Mouse (Mus musculus) midbrain, postnatal 0 days (tissue): ENCODE data around the gene Stradb. TPM values are rescaled to one million over a fixed set of nuclear protein-coding genes. Genes with fewer than 3 reads are reported as not detected.

ENCODE experiments used
- ATAC-seq: fragments of 200-750 bp; cut with Nextera tagmentation; 2 replicates; pipeline ENCODE4 v1.8.0; 2017; ENCODE audit warnings: moderate number of reproducible peaks, mild to moderate bottlenecking, moderate TSS enrichment, moderate library complexity; ENCODE audit not compliant: low FRiP score
- DNase-seq: peaks from one replicate; pipeline ENCODE4 v3.0.0-alpha.2; 2015; ENCODE audit warnings: low spot score
- H3K27ac ChIP-seq: fragments of 300-500 bp; sonication (generic); 2 replicates; pipeline ENCODE4 v1.5.1; 2014; ENCODE audit warnings: low read depth, mild to moderate bottlenecking, low read length, mixed read lengths
- H3K27me3 ChIP-seq: fragments of 300-500 bp; sonication (generic); 2 replicates; pipeline ENCODE4 v1.6.1; 2014; ENCODE audit warnings: low read length, control low read depth, mixed read lengths; ENCODE audit not compliant: insufficient read depth
- H3K36me3 ChIP-seq: fragments of 300-500 bp; sonication (generic); 2 replicates; pipeline ENCODE4 v1.6.1; 2014; ENCODE audit warnings: low read length, control low read depth, mixed read lengths; ENCODE audit not compliant: insufficient read depth
- H3K4me1 ChIP-seq: fragments of 300-500 bp; sonication (generic); 2 replicates; pipeline ENCODE4 v1.6.1; 2014; ENCODE audit warnings: mild to moderate bottlenecking, control low read depth, antibody characterized with exemption, low read length, mixed read lengths; ENCODE audit not compliant: insufficient read depth
- H3K4me2 ChIP-seq: fragments of 300-500 bp; sonication (generic); 2 replicates; pipeline ENCODE4 v1.6.1; 2014; ENCODE audit warnings: low read depth, mild to moderate bottlenecking, low read length, mixed read lengths; ENCODE audit not compliant: poor library complexity, severe bottlenecking
- H3K4me3 ChIP-seq: fragments of 300-500 bp; sonication (generic); 2 replicates; pipeline ENCODE4 v1.5.1; 2014; ENCODE audit warnings: low read depth, mild to moderate bottlenecking, low read length, moderate library complexity
- H3K9ac ChIP-seq: fragments of 300-500 bp; sonication (generic); replicated peaks from 2 replicates; pipeline ENCODE4 v1.6.1; 2014; ENCODE audit warnings: mild to moderate bottlenecking, low read length, moderate library complexity, mixed read lengths; ENCODE audit not compliant: poor library complexity, severe bottlenecking
- H3K9me3 ChIP-seq: fragments of 300-500 bp; sonication (generic); 2 replicates; pipeline ENCODE4 v1.6.1; 2016; ENCODE audit warnings: low read length, control low read depth
- CTCF ChIP-seq: IDR thresholded peaks from 2 replicates; pipeline ENCODE4 v1.5.1; 2016; ENCODE audit warnings: antibody characterized with exemption, mild to moderate bottlenecking
- WGBS: fragments of 180-500 bp; shearing (Covaris S2); extraction: QIAGEN DNeasy Blood & Tissue Kit; methylation state at CpG from one replicate; pipeline ENCODE4 v1.1.7; 2014; 5-methylcytosine and 5-hydroxymethylcytosine counted together
- polyA plus RNA-seq: library from polyadenylated mRNA; unstranded; fragments of >200 nt; fragmentation: Nextera tagmentation; extraction: Ambion mirVana; gene quantifications from 2 replicates; pipeline ENCODE4 v1.2.1, GENCODE M21; 2015
- total RNA-seq: library from RNA; depleted of rRNA; stranded (reverse); fragments of >200 nt; gene quantifications from 2 replicates; pipeline ENCODE4 v1.2.3, GENCODE M21; 2014

The Stradb gene
- total and polyA plus RNA-seq, 2 experiments from 2014 or later, result 53.3 to 108 TPM

- H3K4me2 ChIP-seq, result no peak overlapping the region
- ATAC-seq (no peak), DNase-seq (no peak)
- 94% methylated on average over 7 of the region's 7 CpGs for WGBS
- no peak overlapping the region for H3K9ac ChIP-seq
- no peak overlapping the region for H3K4me3 ChIP-seq
- no peaks in the 10 kb centered on the region for H3K4me1 ChIP-seq
- H3K27ac ChIP-seq, result no peak overlapping the region
- no peaks in the 10 kb centered on the region for H3K9me3 ChIP-seq
- no peaks in the 10 kb centered on the region for H3K27me3 ChIP-seq
- TF ChIP-seq CTCF, result no peak
- peaks cover 8% of the 10 kb centered on the region for H3K36me3 ChIP-seq
Measured at GRCm38 (mm10) chr1:58945960-58946670, 27.2 kb upstream of the Stradb start.

GRCm38 (mm10) chr1:58946718-58947117 is 26.6 kb upstream of the Stradb start:
- WGBS, result 93% methylated on average over 9 of the region's 9 CpGs
- no peaks in the 10 kb centered on the region for H3K9me3 ChIP-seq
- DNase-seq (no peak), ATAC-seq (no peak)
- no peak overlapping the region for H3K4me2 ChIP-seq
- no peaks in the 10 kb centered on the region for H3K4me1 ChIP-seq
- H3K27ac ChIP-seq, result no peak overlapping the region
- TF ChIP-seq CTCF, result no peak
- H3K36me3 ChIP-seq, result peaks cover 8% of the 10 kb centered on the region
- no peak overlapping the region for H3K9ac ChIP-seq
- H3K4me3 ChIP-seq, result no peak overlapping the region
- H3K27me3 ChIP-seq, result no peaks in the 10 kb centered on the region

DNA sequence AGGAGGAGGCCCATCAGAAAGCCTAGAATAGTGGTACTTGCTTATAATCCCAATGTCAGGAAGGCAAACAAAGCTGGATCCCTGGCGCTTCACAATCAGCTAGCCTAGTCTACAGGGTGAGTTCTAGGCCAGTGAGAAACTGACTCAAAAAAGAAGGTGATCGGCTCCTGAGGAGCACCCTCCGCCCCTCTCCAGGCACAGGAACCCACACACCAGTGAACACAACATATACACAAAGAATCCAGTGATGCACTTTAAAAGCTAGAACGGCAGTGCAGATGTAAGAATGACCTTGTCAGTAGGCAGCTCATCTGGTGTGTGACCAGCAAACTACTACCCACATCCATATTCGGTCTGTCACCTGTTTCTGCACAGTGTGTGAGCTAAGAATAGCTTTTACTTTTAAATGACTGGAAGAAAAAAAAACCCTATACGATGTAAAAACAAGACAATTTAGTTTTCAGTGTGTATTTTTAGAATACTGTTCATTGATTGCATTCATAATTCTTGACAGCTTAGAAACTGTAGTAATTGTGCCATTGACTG is 23.7 kb upstream of the Stradb start:
- H3K4me1 ChIP-seq, result no peaks in the 10 kb centered on the region
- no peak for ATAC-seq
- no peaks in the 10 kb centered on the region for H3K27me3 ChIP-seq
- WGBS, result 90% methylated on average over 6 of the region's 6 CpGs
- H3K9ac ChIP-seq, result no peak overlapping the region
- H3K36me3 ChIP-seq, result peaks cover 8% of the 10 kb centered on the region
- no peak overlapping the region for H3K27ac ChIP-seq
- H3K4me2 ChIP-seq, result no peak overlapping the region
- H3K4me3 ChIP-seq, result no peak overlapping the region
- no peaks in the 10 kb centered on the region for H3K9me3 ChIP-seq
- DNase-seq, result no peak
- TF ChIP-seq CTCF, result no peak

DNA sequence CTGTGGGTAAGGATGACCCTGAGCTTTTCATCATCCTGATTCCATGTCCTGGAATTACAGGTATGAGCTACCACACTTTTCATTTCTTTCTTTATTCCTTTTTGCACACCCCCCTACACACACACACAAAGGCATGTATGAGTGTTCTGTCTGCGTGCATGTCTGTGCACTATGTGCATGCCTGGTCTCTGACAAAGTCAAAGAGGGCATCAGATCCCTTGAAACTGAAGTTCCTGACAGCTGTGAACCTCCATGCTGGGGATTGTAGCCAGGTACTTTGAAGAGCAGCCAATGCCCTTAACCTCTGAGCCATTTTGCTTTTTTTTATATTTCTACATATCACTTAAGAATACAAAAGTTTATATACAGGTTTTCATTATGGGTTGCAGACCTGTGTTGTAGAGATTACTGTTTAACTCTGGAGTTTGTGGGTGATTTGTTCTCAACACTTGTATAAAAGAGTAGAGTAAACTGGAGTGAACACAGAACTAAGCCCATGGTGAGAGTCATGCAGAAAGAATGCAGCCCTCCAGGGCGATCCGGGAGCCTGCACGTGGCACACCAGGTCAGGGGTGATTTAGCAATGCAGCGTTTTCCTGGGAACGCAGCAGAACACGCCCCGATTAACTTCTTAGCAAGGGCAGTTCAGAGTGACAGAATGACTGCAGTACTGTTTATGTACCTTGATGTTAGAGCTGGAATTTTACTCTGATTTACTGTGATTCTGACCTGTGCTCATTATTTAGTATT is 22.2 kb upstream of the Stradb start:
- ATAC-seq (no peak), DNase-seq (no peak)
- H3K4me2 ChIP-seq, result no peak overlapping the region
- H3K9me3 ChIP-seq, result no peaks in the 10 kb centered on the region
- H3K27ac ChIP-seq, result no peak overlapping the region
- no peak overlapping the region for H3K9ac ChIP-seq
- no peaks in the 10 kb centered on the region for H3K4me1 ChIP-seq
- H3K36me3 ChIP-seq, result peaks cover 3% of the 10 kb centered on the region
- no peak for TF ChIP-seq CTCF
- H3K27me3 ChIP-seq, result no peaks in the 10 kb centered on the region
- no peak overlapping the region for H3K4me3 ChIP-seq
- 25% methylated on average over 8 of the region's 8 CpGs for WGBS

GRCm38 (mm10) chr1:58951841-58952240 is 21.5 kb upstream of the Stradb start:
- ATAC-seq (no peak), DNase-seq (no peak)
- no peaks in the 10 kb centered on the region for H3K4me1 ChIP-seq
- no peaks in the 10 kb centered on the region for H3K9me3 ChIP-seq
- no peak for TF ChIP-seq CTCF
- 0 out of 2 replicates have a peak overlapping the region, but pooled peaks have one; percentile 19 for H3K9ac ChIP-seq
- no peaks in the 10 kb centered on the region for H3K27me3 ChIP-seq
- no peaks in the 10 kb centered on the region for H3K36me3 ChIP-seq
- no peak overlapping the region for H3K4me3 ChIP-seq
- 59% methylated on average over 4 of the region's 4 CpGs for WGBS
- H3K4me2 ChIP-seq, result no peak overlapping the region
- no peak overlapping the region for H3K27ac ChIP-seq

GRCm38 (mm10) chr1:58952526-58952925 is 20.8 kb upstream of the Stradb start:
- Histone ChIP-seq H3K27ac (no peak overlapping the region), H3K4me3 (no peak overlapping the region), H3K36me3 (no peaks in the 10 kb centered on the region), H3K9ac (no peak overlapping the region), H3K4me1 (no peaks in the 10 kb centered on the region), H3K9me3 (no peaks in the 10 kb centered on the region), H3K27me3 (no peaks in the 10 kb centered on the region), H3K4me2 (no peak overlapping the region)
- no peak for TF ChIP-seq CTCF
- no peak for ATAC-seq
- DNase-seq, result no peak
- 63% methylated on average over 5 of the region's 5 CpGs for WGBS
